Mouse (Mus musculus): Measurements from ENCODE around the gene Rad51d. TPM values are rescaled to one million over a fixed set of nuclear protein-coding genes. Genes with fewer than 3 reads are reported as not detected.
A peak's percentile ranks its signal among the peaks of the same experiment; 100 is the strongest.

The Rad51d gene
- polyA plus RNA-seq, 1 experiment, result 21.2 TPM

GRCm38 (mm10) chr11:82905816-82906215 lies 15.4 kb upstream of the Rad51d start:
- Histone ChIP-seq H3K27me3 (ENCODE audit: control insufficient read depth, insufficient read depth, low read length) (no peaks in the 10 kb centered on the region), H3K4me1 (ENCODE audit: control insufficient read depth, insufficient read depth, low read length) (peaks cover 4% of the 10 kb centered on the region; the same call in 1 of the 2 replicates), H3K4me3 (replicated peaks; ENCODE audit: insufficient read depth, low read depth, low read length) (no peak overlapping the region), H3K27ac (ENCODE audit: insufficient read depth, low read length) (no peak overlapping the region)
- TF ChIP-seq POLR2A (IDR thresholded peaks at IDR 0.05; ENCODE audit: borderline replicate concordance, insufficient read depth, low read length) (no peak), CTCF (IDR thresholded peaks at IDR 0.05; ENCODE audit: borderline replicate concordance, insufficient read depth, low read depth, low read length) (no peak)
- no peak for DNase-seq
- WGBS, result 86% methylated on average over 5 of the region's 5 CpGs

- peaks cover 4% of the 10 kb centered on the region; the same call in 1 of the 2 replicates for H3K4me1 ChIP-seq (ENCODE audit: control insufficient read depth, insufficient read depth, low read length)
- H3K4me3 ChIP-seq (replicated peaks; ENCODE audit: insufficient read depth, low read depth, low read length), result no peak overlapping the region
- no peak overlapping the region for H3K27ac ChIP-seq (ENCODE audit: insufficient read depth, low read length)
- DNase-seq, result no peak
- no peaks in the 10 kb centered on the region for H3K27me3 ChIP-seq (ENCODE audit: control insufficient read depth, insufficient read depth, low read length)
- no peak for TF ChIP-seq CTCF (IDR thresholded peaks at IDR 0.05; ENCODE audit: borderline replicate concordance, insufficient read depth, low read depth, low read length)
- 66% methylated on average over 8 of the region's 8 CpGs for WGBS
Measured at GRCm38 (mm10) chr11:82904952-82905351, 14.5 kb upstream of the Rad51d start.

- 42% methylated on average over 20 of the region's 20 CpGs for WGBS
- DNase-seq, result peak; percentile 67 to 74
- Histone ChIP-seq H3K27me3 (ENCODE audit: control insufficient read depth, insufficient read depth, low read length) (no peaks in the 10 kb centered on the region), H3K27ac (ENCODE audit: insufficient read depth, low read length) (no peak overlapping the region), H3K4me3 (replicated peaks; ENCODE audit: insufficient read depth, low read depth, low read length) (no peak overlapping the region), H3K4me1 (ENCODE audit: control insufficient read depth, insufficient read depth, low read length) (no peaks in the 10 kb centered on the region)
- TF ChIP-seq POLR2A (IDR thresholded peaks at IDR 0.05; ENCODE audit: borderline replicate concordance, insufficient read depth, low read length) (no peak), CTCF (IDR thresholded peaks at IDR 0.05; ENCODE audit: borderline replicate concordance, insufficient read depth, low read depth, low read length) (no peak)
Measured at GRCm38 (mm10) chr11:82901606-82902310, 11.3 kb upstream of the Rad51d start.

DNA sequence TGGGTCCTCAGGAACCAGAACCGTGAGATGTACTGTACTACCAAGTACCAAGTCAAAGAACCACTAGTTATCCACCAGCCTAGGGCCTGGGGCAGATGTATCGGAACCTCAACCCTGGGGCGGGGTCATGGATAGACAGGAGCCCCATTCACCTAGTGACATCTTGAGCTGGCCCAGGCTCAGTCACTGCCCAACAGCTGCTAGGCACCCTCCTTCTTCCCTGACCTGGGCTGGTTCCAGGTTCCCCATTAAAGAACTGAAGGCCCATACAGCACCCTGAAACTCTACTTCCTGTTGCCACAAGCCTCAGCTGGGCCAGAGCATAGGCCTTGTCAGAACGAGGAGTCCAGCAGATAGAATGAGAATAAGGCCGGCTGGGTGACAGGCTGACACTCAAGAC lies 9.3 kb upstream of the Rad51d start:
- no peak overlapping the region for H3K4me3 ChIP-seq (replicated peaks; ENCODE audit: insufficient read depth, low read depth, low read length)
- no peak for DNase-seq
- TF ChIP-seq POLR2A (IDR thresholded peaks at IDR 0.05; ENCODE audit: borderline replicate concordance, insufficient read depth, low read length), result no peak
- TF ChIP-seq CTCF (IDR thresholded peaks at IDR 0.05; ENCODE audit: borderline replicate concordance, insufficient read depth, low read depth, low read length), result no peak
- no peaks in the 10 kb centered on the region for H3K4me1 ChIP-seq (ENCODE audit: control insufficient read depth, insufficient read depth, low read length)
- WGBS, result 91% methylated on average over 5 of the region's 5 CpGs
- no peaks in the 10 kb centered on the region for H3K27me3 ChIP-seq (ENCODE audit: control insufficient read depth, insufficient read depth, low read length)
- H3K27ac ChIP-seq (ENCODE audit: insufficient read depth, low read length), result no peak overlapping the region

- no peak overlapping the region for H3K4me3 ChIP-seq (replicated peaks; ENCODE audit: insufficient read depth, low read depth, low read length)
- no peaks in the 10 kb centered on the region for H3K27me3 ChIP-seq (ENCODE audit: control insufficient read depth, insufficient read depth, low read length)
- 61% methylated on average over 10 of the region's 10 CpGs for WGBS
- no peak for TF ChIP-seq CTCF (IDR thresholded peaks at IDR 0.05; ENCODE audit: borderline replicate concordance, insufficient read depth, low read depth, low read length)
- TF ChIP-seq POLR2A (IDR thresholded peaks at IDR 0.05; ENCODE audit: borderline replicate concordance, insufficient read depth, low read length), result no peak
- no peak overlapping the region for H3K27ac ChIP-seq (ENCODE audit: insufficient read depth, low read length)
- no peaks in the 10 kb centered on the region for H3K4me1 ChIP-seq (ENCODE audit: control insufficient read depth, insufficient read depth, low read length)
- no peak for DNase-seq
Measured at GRCm38 (mm10) chr11:82897478-82897877, 7.1 kb upstream of the Rad51d start.

- no peak for DNase-seq
- Histone ChIP-seq H3K4me3 (replicated peaks; ENCODE audit: insufficient read depth, low read depth, low read length) (no peak within 1 kb of the TSS), H3K27me3 (ENCODE audit: control insufficient read depth, insufficient read depth, low read length) (no peaks in the 10 kb centered on the region), H3K4me1 (ENCODE audit: control insufficient read depth, insufficient read depth, low read length) (peaks cover 4% of the 10 kb centered on the region; the same call in 1 of the 2 replicates), H3K27ac (ENCODE audit: insufficient read depth, low read length) (no peak within 1 kb of the TSS)
- 58% methylated on average over 7 of the region's 7 CpGs for WGBS
- TF ChIP-seq POLR2A (IDR thresholded peaks at IDR 0.05; ENCODE audit: borderline replicate concordance, insufficient read depth, low read length) (no peak), CTCF (IDR thresholded peaks at IDR 0.05; ENCODE audit: borderline replicate concordance, insufficient read depth, low read depth, low read length) (no peak)
Measured at GRCm38 (mm10) chr11:82891936-82892335, 1.5 kb upstream of the Rad51d start, which contains the start of gene Fndc8. Gene Fndc8 (plus strand): TSS chr11:82892124.

- 2% methylated on average over 31 of the region's 31 CpGs for WGBS
- H3K4me3 ChIP-seq (replicated peaks; ENCODE audit: insufficient read depth, low read depth, low read length), result peak overlapping the region; percentile 89
Measured at GRCm38 (mm10) chr11:82889524-82890341, 681 bp downstream of the Rad51d start.

More at GRCm38 (mm10) chr11:82889524-82890341, 681 bp downstream of the Rad51d start:
- Histone ChIP-seq H3K4me1 (ENCODE audit: control insufficient read depth, insufficient read depth, low read length) (peaks cover 4% of the 10 kb centered on the region; the same call in 1 of the 2 replicates), H3K27ac (ENCODE audit: insufficient read depth, low read length) (peak overlapping the region; percentile 53), H3K27me3 (ENCODE audit: control insufficient read depth, insufficient read depth, low read length) (no peaks in the 10 kb centered on the region)
- peak in 1 of 2 experiments; percentile 32 for DNase-seq
- TF ChIP-seq CTCF (IDR thresholded peaks at IDR 0.05; ENCODE audit: borderline replicate concordance, insufficient read depth, low read depth, low read length) (no peak), POLR2A (IDR thresholded peaks at IDR 0.05; ENCODE audit: borderline replicate concordance, insufficient read depth, low read length) (no peak)
